Mouse (Mus musculus): ENCODE data around the gene Apol7b.
"Not testable (repeated sequence)": the region's sequence is repeated elsewhere in the genome, so short reads cannot be mapped to it uniquely, and the experiment has no call there.

DNA sequence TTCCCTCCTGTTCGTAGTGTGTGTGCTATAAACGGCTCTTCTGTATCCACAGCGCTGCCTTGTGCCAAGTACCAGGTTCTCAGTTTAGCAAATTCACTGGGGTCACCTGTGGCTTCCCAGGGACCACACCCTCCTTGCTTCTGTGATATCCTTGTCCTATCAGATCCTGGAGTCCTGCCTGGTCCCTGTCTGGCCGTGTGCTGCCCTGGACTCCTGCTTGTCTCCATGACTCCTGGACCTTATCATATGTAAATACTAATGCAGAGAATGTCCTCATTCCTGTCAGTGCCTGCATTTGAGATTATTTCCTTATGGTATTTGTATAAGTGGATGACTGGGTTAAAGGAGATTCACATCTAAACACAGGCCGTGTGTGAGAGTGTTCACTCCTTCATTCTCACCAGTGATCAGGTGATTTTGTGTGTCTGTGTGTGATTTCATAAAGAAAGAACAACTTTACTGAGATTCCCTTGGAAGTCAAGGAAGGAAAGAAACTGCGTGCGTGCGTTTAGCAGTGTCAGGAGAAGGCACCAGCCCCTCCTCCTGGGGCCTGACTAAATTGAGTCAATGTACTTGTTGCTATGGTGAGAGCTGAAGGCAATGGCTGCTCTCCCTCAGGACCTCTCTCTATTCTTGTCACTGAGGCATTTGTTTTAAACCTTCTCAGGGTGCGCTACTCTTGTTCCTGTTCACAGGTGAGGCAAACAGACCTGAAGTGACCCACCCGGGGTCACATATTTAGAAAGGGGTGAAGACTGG is 18.4 kb downstream of the Apol7b start:
- TF ChIP-seq CTCF (IDR thresholded peaks at IDR 0.05; ENCODE audit: low read depth, low read length); POLR2A (IDR thresholded peaks at IDR 0.05; ENCODE audit: borderline replicate concordance, low read depth, low read length): not testable (repeated sequence)

Data from bone marrow macrophage, adult 2 months (primary cell).